Mouse (Mus musculus): ENCODE results near the gene Atg9b. TPM values are rescaled to one million over a fixed set of nuclear protein-coding genes. Genes with fewer than 3 reads are reported as not detected.

Gene Atg9b
- polyA plus RNA-seq, 1 experiment, result 4.0 TPM

DNA sequence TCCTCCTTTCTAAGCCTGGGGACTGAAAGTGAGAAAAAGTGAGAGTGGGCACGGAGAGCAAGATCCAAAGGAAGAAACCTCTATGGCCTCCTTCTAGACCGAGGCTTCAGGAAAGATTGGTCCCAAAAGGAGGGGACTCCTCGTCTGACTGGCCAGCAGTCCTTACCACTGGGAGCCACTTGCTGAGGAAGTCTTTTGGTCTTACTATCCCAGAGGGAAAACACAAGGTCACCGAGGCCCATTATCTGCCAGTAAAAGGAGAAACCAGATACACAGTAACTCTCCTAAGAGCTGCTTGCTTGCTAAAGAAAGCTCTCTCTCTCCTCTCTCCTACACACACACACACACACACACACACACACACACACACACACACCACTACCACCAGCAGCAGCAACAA is 38.6 kb downstream of the Atg9b start:
- no peak for TF ChIP-seq CEBPB (IDR thresholded peaks at IDR 0.05; ENCODE audit: insufficient read depth, poor library complexity, severe bottlenecking)
- no peak for TF ChIP-seq POLR2AphosphoS2 (IDR thresholded peaks at IDR 0.05; ENCODE audit: insufficient read length, low read depth)
- TF ChIP-seq TCF3 (IDR thresholded peaks at IDR 0.05; ENCODE audit: insufficient read length, low read depth), result no peak
- TF ChIP-seq MAX (IDR thresholded peaks at IDR 0.05; ENCODE audit: low read depth), result no peak
- no peak for TF ChIP-seq POLR2A (IDR thresholded peaks at IDR 0.05; ENCODE audit: insufficient read length, low read depth)
- no peak for TF ChIP-seq SRF (IDR thresholded peaks at IDR 0.05; ENCODE audit: control insufficient read depth, insufficient read length, low read depth)
- no peak for TF ChIP-seq REST (IDR thresholded peaks at IDR 0.05; ENCODE audit: insufficient read depth, insufficient read length)
- no peak for TF ChIP-seq USF1 (IDR thresholded peaks at IDR 0.05; ENCODE audit: low read depth)
- TF ChIP-seq E2F4 (IDR thresholded peaks at IDR 0.05; ENCODE audit: insufficient read depth), result no peak
- TF ChIP-seq MYOD1 (IDR thresholded peaks at IDR 0.05; ENCODE audit: control insufficient read depth in 1 of 3, insufficient read length in 2 of 3, low read depth in 2 of 3), result no peak
- no peaks in the 10 kb centered on the region for H3K36me3 ChIP-seq (ENCODE audit: control insufficient read depth, insufficient read depth)
- no peaks in the 10 kb centered on the region for H3K27me3 ChIP-seq (ENCODE audit: control insufficient read depth, insufficient read depth, insufficient read length)
- no peak overlapping the region for H3K4me3 ChIP-seq
- no peaks in the 10 kb centered on the region for H3K79me2 ChIP-seq (ENCODE audit: control insufficient read depth, insufficient read depth)
- H3K4me2 ChIP-seq (ENCODE audit: low read depth), result no peak overlapping the region
- no peak overlapping the region for H3ac ChIP-seq (ENCODE audit: control insufficient read depth, insufficient read length)

DNA sequence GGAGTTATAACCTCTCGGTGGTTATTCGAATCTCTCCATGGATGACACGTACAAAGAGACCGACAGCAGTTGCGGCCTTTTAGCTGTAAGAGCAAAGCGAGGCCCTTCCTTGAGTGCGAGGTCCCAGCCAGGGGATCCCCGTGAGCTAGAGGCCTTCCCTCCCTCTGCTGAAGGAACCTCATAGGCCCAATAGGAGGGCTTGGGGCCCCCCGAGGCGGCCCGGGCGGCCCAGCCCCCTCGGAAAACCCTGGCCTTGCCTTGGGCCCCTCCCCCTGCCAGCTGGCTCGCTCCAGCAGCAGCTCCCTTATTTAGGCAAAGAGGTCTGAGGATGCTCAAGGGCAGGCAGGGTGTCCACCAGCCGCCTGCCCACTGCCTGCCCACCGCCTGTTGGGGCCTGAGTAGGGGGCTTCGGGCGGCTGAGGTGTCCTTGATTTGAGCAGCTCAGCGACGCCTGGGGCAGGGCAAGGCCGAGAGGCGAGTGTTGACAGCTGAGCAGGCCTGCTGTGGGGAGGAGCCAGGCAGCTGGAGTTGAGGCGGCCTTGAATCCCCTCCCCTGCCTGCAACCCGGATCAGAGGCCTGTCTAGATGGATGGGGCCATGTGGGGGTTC is 39.6 kb downstream of the Atg9b start:
- Histone ChIP-seq H3K4me2 (ENCODE audit: low read depth) (peak overlapping the region; percentile 84), H3K79me2 (ENCODE audit: control insufficient read depth, insufficient read depth) (no peaks in the 10 kb centered on the region), H3K27me3 (ENCODE audit: control insufficient read depth, insufficient read depth, insufficient read length) (no peaks in the 10 kb centered on the region), H3ac (ENCODE audit: control insufficient read depth, insufficient read length) (no peak overlapping the region), H3K4me3 (peak overlapping the region; percentile 22), H3K36me3 (ENCODE audit: control insufficient read depth, insufficient read depth) (no peaks in the 10 kb centered on the region)
- no peak for TF ChIP-seq E2F4 (IDR thresholded peaks at IDR 0.05; ENCODE audit: insufficient read depth)
- peak; percentile 46 for TF ChIP-seq POLR2A (IDR thresholded peaks at IDR 0.05; ENCODE audit: insufficient read length, low read depth)
- TF ChIP-seq MYOG (IDR thresholded peaks at IDR 0.05; ENCODE audit: control insufficient read depth in 1 of 3, insufficient read depth in 1 of 3, insufficient read length in 2 of 3, low read depth in 2 of 3), result peak in 2 of 3 experiments; percentile 84
- TF ChIP-seq SRF (IDR thresholded peaks at IDR 0.05; ENCODE audit: control insufficient read depth, insufficient read length, low read depth), result peak; percentile 65
- TF ChIP-seq REST (IDR thresholded peaks at IDR 0.05; ENCODE audit: insufficient read depth, insufficient read length), result no peak
- TF ChIP-seq MYOD1 (IDR thresholded peaks at IDR 0.05; ENCODE audit: control insufficient read depth in 1 of 3, insufficient read length in 2 of 3, low read depth in 2 of 3), result peak in 2 of 3 experiments; percentile 75 to 85
- peak; percentile 24 for TF ChIP-seq POLR2AphosphoS2 (IDR thresholded peaks at IDR 0.05; ENCODE audit: insufficient read length, low read depth)

DNA sequence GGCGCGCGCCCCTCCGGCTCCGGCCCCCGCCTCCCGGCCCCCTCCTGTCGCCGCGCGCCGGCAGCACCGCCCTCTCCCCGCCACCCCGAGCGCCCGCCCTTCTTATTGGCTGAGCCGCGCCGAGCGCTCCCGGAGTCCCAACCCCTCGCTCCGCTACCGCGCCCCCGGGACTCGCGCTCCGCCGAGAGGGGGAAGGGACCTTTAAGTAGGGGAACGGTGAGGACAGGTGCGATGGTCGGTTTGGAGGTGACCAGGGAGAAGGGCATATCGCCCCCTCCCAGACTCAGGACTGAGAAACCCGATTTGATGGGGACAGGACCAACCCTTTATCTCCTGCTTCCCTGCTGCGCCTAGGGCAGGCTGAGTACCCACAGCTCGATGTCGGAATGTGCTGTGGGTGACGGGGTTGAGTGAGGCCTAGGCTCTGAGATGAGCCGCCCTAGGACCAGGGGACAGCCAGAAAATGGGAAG is 40.2 kb downstream of the Atg9b start:
- Histone ChIP-seq H3K36me3 (ENCODE audit: control insufficient read depth, insufficient read depth) (no peaks in the 10 kb centered on the region), H3K79me2 (ENCODE audit: control insufficient read depth, insufficient read depth) (no peaks in the 10 kb centered on the region), H3K27me3 (ENCODE audit: control insufficient read depth, insufficient read depth, insufficient read length) (no peaks in the 10 kb centered on the region), H3ac (ENCODE audit: control insufficient read depth, insufficient read length) (peak overlapping the region; percentile 44), H3K4me2 (ENCODE audit: low read depth) (peak overlapping the region; percentile 84), H3K4me3 (peak overlapping the region; percentile 22)
- no peak for TF ChIP-seq TCF3 (IDR thresholded peaks at IDR 0.05; ENCODE audit: insufficient read length, low read depth)
- TF ChIP-seq MAX (IDR thresholded peaks at IDR 0.05; ENCODE audit: low read depth), result no peak
- peak in 1 of 3 experiments; percentile 31 for TF ChIP-seq MYOD1 (IDR thresholded peaks at IDR 0.05; ENCODE audit: control insufficient read depth in 1 of 3, insufficient read length in 2 of 3, low read depth in 2 of 3)

DNA sequence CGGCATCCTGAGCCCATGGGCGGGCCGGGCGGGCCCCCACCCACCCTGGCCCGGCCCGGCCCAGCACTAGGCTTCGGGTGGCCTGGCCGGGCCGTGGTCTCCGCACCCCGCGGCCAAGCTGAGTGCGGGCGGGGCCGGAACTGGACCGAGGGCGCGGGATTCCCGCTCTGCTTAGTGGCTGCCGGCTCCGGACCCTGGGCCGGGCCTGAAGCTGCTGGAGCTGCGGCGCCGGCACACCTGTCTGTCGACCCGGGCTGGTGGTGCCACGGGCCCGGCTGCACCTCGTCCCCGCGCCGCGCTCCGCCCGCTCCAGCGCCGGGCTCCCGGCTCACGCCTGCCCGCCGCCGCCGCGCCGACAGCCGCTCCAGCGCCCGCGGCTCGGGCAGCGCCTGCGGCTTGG is 40.7 kb downstream of the Atg9b start, which contains the start of gene Kcnh2:
Gene Kcnh2 (minus strand): TSS at position 327 of the 400 bp plus-strand sequence.
- Histone ChIP-seq H3K27me3 (ENCODE audit: control insufficient read depth, insufficient read depth, insufficient read length) (no peaks in the 10 kb centered on the region), H3ac (ENCODE audit: control insufficient read depth, insufficient read length) (peak within 1 kb of the TSS; percentile 44), H3K4me2 (ENCODE audit: low read depth) (peak within 1 kb of the TSS; percentile 84), H3K36me3 (ENCODE audit: control insufficient read depth, insufficient read depth) (no peaks in the 10 kb centered on the region), H3K4me3 (peak within 1 kb of the TSS; percentile 22), H3K79me2 (ENCODE audit: control insufficient read depth, insufficient read depth) (no peaks in the 10 kb centered on the region)
- TF ChIP-seq MYOD1 (IDR thresholded peaks at IDR 0.05; ENCODE audit: control insufficient read depth in 1 of 3, insufficient read length in 2 of 3, low read depth in 2 of 3) (peak in 1 of 3 experiments; percentile 22), CEBPB (IDR thresholded peaks at IDR 0.05; ENCODE audit: insufficient read depth, poor library complexity, severe bottlenecking) (no peak)

DNA sequence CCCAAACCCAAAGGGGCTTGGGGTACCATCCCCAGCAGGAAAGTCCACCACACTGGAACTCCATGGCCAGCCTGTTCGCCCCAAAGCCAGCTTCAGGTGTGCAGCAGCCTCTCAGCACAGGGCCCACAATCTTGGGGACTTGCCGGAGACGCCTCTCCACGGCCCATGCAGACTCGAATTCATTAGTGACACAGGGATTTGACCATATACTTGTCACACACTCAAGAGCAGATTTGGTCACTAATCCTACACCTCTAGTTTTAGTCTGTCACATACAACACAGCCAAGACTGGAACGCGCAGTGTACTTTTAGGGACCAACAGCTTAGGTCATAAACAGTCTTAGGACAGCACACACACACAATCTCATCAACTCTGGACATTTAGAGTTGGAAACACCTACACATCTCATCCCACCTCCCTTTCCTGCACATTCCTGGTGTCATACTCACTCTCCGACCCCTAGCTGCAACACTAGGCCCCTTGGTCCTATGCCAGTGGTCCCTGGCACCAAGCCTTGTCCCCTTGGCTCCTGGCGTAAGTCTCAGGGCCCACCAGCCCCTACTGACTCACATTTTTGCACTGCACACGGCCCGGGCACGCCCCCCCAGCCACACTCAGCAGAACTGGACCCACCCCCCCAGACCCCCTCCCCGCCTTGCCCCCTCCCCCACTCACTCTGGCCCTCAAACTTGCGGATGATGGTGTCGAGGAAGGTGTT is 41.3 kb downstream of the Atg9b start:
- no peaks in the 10 kb centered on the region for H3K79me2 ChIP-seq (ENCODE audit: control insufficient read depth, insufficient read depth)
- H3K4me3 ChIP-seq, result no peak overlapping the region
- H3K36me3 ChIP-seq (ENCODE audit: control insufficient read depth, insufficient read depth), result no peaks in the 10 kb centered on the region
- no peak for TF ChIP-seq CEBPB (IDR thresholded peaks at IDR 0.05; ENCODE audit: insufficient read depth, poor library complexity, severe bottlenecking)
- no peak for TF ChIP-seq TCF3 (IDR thresholded peaks at IDR 0.05; ENCODE audit: insufficient read length, low read depth)
- TF ChIP-seq POLR2AphosphoS2 (IDR thresholded peaks at IDR 0.05; ENCODE audit: insufficient read length, low read depth), result no peak
- no peak for TF ChIP-seq USF1 (IDR thresholded peaks at IDR 0.05; ENCODE audit: low read depth)
- no peak for TF ChIP-seq TCF12 (IDR thresholded peaks at IDR 0.05; ENCODE audit: insufficient read depth, poor library complexity, severe bottlenecking)
- no peak for TF ChIP-seq REST (IDR thresholded peaks at IDR 0.05; ENCODE audit: insufficient read depth, insufficient read length)
- TF ChIP-seq MYOG (IDR thresholded peaks at IDR 0.05; ENCODE audit: control insufficient read depth in 1 of 3, insufficient read depth in 1 of 3, insufficient read length in 2 of 3, low read depth in 2 of 3), result no peak
- no peak for TF ChIP-seq POLR2A (IDR thresholded peaks at IDR 0.05; ENCODE audit: insufficient read length, low read depth)
- TF ChIP-seq SRF (IDR thresholded peaks at IDR 0.05; ENCODE audit: control insufficient read depth, insufficient read length, low read depth), result no peak
- TF ChIP-seq MYOD1 (IDR thresholded peaks at IDR 0.05; ENCODE audit: control insufficient read depth in 1 of 3, insufficient read length in 2 of 3, low read depth in 2 of 3), result no peak
- no peak for TF ChIP-seq E2F4 (IDR thresholded peaks at IDR 0.05; ENCODE audit: insufficient read depth)
- no peak for TF ChIP-seq MAX (IDR thresholded peaks at IDR 0.05; ENCODE audit: low read depth)
- no peak overlapping the region for H3ac ChIP-seq (ENCODE audit: control insufficient read depth, insufficient read length)
- peak overlapping the region; percentile 84 for H3K4me2 ChIP-seq (ENCODE audit: low read depth)
- no peaks in the 10 kb centered on the region for H3K27me3 ChIP-seq (ENCODE audit: control insufficient read depth, insufficient read depth, insufficient read length)
